ENCODE assay signal across 8 mouse cellular contexts in the genomic region with DNA sequence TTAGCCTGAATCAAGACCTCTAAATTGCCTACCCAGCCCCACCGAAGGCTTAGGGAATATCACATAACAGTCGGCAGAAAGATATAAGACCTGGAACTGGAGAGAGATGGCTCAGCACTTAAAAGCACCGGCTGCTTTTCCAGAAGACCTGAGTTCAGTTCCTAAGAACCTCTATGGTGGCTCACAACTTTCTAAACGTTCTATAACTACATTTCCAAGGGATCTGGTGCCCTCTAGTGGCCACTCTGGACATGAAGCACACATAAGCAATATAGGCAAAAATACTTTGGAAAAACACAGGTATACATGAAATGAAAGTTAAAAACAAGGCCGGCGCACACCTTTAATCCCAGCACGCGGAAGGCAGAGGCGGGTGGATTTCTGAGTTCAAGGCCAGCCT. TPM values are rescaled to one million over a fixed set of nuclear protein-coding genes. Genes with fewer than 3 reads are reported as not detected.
A peak's percentile ranks its signal among the peaks of the same experiment; 100 is the strongest.
DNase-seq lines count a peak whose midpoint lies in the region; ATAC-seq and TF ChIP-seq lines count a peak whose summit lies in the region.

No protein-coding gene starts in this region.

- no peak for TF ChIP-seq CTCF in embryonic fibroblast, embryonic 13.5 days (IDR thresholded peaks at IDR 0.05; ENCODE audit: borderline replicate concordance, insufficient read depth, low read length)

- DNase-seq in CD8-positive naive resting alpha-beta T cell, adult 2 months (ENCODE audit: low read depth in 2 of 2, low spot score in 2 of 2), result peak; percentile 66 to 76
- DNase-seq in brain, adult 2 months (ENCODE audit: low read depth, low spot score), result peak; percentile 85
- DNase-seq in heart, adult 9 months (ENCODE audit: low spot score in 2 of 2), result peak; percentile 8 to 61

- peak overlapping the region; percentile 19; the same call in 1 of the 2 replicates for H3K4me3 ChIP-seq in embryonic fibroblast, embryonic 13.5 days (ENCODE audit: insufficient read depth, low read length)
- peak overlapping the region; percentile 33 for H3K4me3 ChIP-seq in kidney, embryonic 15.5 days (replicated peaks)
- H3K4me3 ChIP-seq in limb, embryonic 15.5 days, result 0 out of 2 replicates have a peak overlapping the region, but pooled peaks have one; percentile 19
- no peak overlapping the region for H3K4me3 ChIP-seq in myocyte
- 0 out of 2 replicates have a peak overlapping the region, but pooled peaks have one; percentile 13 for H3K4me3 ChIP-seq in stomach, embryonic 14.5 days (ENCODE audit: low read depth, low read length)

- H3ac ChIP-seq in myocyte (ENCODE audit: control insufficient read depth, insufficient read length), result no peak overlapping the region

- H3K27ac ChIP-seq in embryonic fibroblast, embryonic 13.5 days (ENCODE audit: insufficient read depth, low read length), result no peak overlapping the region
- H3K27ac ChIP-seq in kidney, embryonic 15.5 days, result no peak overlapping the region
- no peak overlapping the region for H3K27ac ChIP-seq in limb, embryonic 15.5 days
- no peak overlapping the region for H3K27ac ChIP-seq in stomach, embryonic 14.5 days (ENCODE audit: low read length)

- ATAC-seq in kidney, embryonic 15.5 days (replicated peaks; ENCODE audit: low FRiP score), result peak; percentile 72
- no peak for ATAC-seq in limb, embryonic 15.5 days (ENCODE audit: insufficient number of reproducible peaks, low FRiP score, low TSS enrichment, low read depth)
- ATAC-seq in stomach, embryonic 14.5 days (ENCODE audit: insufficient number of reproducible peaks, insufficient read depth, low FRiP score, low read depth), result peak; percentile 23; the same call in 1 of the 2 replicates

- no peaks in the 10 kb centered on the region for H3K36me3 ChIP-seq in kidney, embryonic 15.5 days
- H3K36me3 ChIP-seq in limb, embryonic 15.5 days, result no peaks in the 10 kb centered on the region
- no peaks in the 10 kb centered on the region for H3K36me3 ChIP-seq in myocyte (ENCODE audit: control insufficient read depth, insufficient read depth)
- no peaks in the 10 kb centered on the region for H3K36me3 ChIP-seq in stomach, embryonic 14.5 days (ENCODE audit: control insufficient read depth, insufficient read depth, low read length)

- no peaks in the 10 kb centered on the region for H3K79me2 ChIP-seq in myocyte (ENCODE audit: control insufficient read depth, insufficient read depth)

- WGBS in kidney, embryonic 15.5 days, result 7% methylated on average over 9 of the region's 9 CpGs
- 9% methylated on average over 9 of the region's 9 CpGs for WGBS in limb, embryonic 15.5 days
- 11% methylated on average over 9 of the region's 9 CpGs for WGBS in stomach, embryonic 14.5 days

- no peaks in the 10 kb centered on the region for H3K27me3 ChIP-seq in kidney, embryonic 15.5 days
- no peaks in the 10 kb centered on the region for H3K27me3 ChIP-seq in limb, embryonic 15.5 days
- peaks cover 13% of the 10 kb centered on the region for H3K27me3 ChIP-seq in myocyte (ENCODE audit: control insufficient read depth, insufficient read depth, insufficient read length)
- no peaks in the 10 kb centered on the region for H3K27me3 ChIP-seq in stomach, embryonic 14.5 days (ENCODE audit: control insufficient read depth, insufficient read depth, low read length)

- H3K9me3 ChIP-seq in kidney, embryonic 15.5 days (replicated peaks), result no peaks in the 10 kb centered on the region
- no peaks in the 10 kb centered on the region for H3K9me3 ChIP-seq in limb, embryonic 15.5 days
- H3K9me3 ChIP-seq in stomach, embryonic 14.5 days (ENCODE audit: control insufficient read depth, low read depth, low read length), result no peaks in the 10 kb centered on the region

- H3K4me1 ChIP-seq in embryonic fibroblast, embryonic 13.5 days (ENCODE audit: control insufficient read depth, insufficient read depth, low read length), result peaks cover 3% of the 10 kb centered on the region
- 0 out of 2 replicates have a peak, but pooled peaks cover 3% of the 10 kb centered on the region for H3K4me1 ChIP-seq in kidney, embryonic 15.5 days
- H3K4me1 ChIP-seq in limb, embryonic 15.5 days, result peaks cover 5% of the 10 kb centered on the region
- H3K4me1 ChIP-seq in stomach, embryonic 14.5 days (ENCODE audit: control insufficient read depth, insufficient read depth, low read length), result no peaks in the 10 kb centered on the region

- peak overlapping the region; percentile 51 for H3K4me2 ChIP-seq in kidney, embryonic 15.5 days
- 0 out of 2 replicates have a peak overlapping the region, but pooled peaks have one; percentile 17 for H3K4me2 ChIP-seq in limb, embryonic 15.5 days
- H3K4me2 ChIP-seq in myocyte (ENCODE audit: low read depth), result peak overlapping the region; percentile 23
- peak overlapping the region; percentile 22 for H3K4me2 ChIP-seq in stomach, embryonic 14.5 days (replicated peaks; ENCODE audit: low read depth, low read length)

- no peak for TF ChIP-seq POLR2A in embryonic fibroblast, embryonic 13.5 days (IDR thresholded peaks at IDR 0.05; ENCODE audit: low read depth, low read length)
- TF ChIP-seq POLR2A in myocyte (IDR thresholded peaks at IDR 0.05; ENCODE audit: insufficient read length, low read depth), result no peak

- H3K9ac ChIP-seq in kidney, embryonic 15.5 days, result no peak overlapping the region
- no peak overlapping the region for H3K9ac ChIP-seq in limb, embryonic 15.5 days
- H3K9ac ChIP-seq in stomach, embryonic 14.5 days (replicated peaks; ENCODE audit: low read depth, low read length), result no peak overlapping the region

TF ChIP-seq in myocyte, 11 proteins besides CTCF, POLR2A, EP300 and RAD21:
- TF ChIP-seq POLR2AphosphoS2 (IDR thresholded peaks at IDR 0.05; ENCODE audit: insufficient read length, low read depth), result no peak
- no peak for TF ChIP-seq TCF3 (IDR thresholded peaks at IDR 0.05; ENCODE audit: insufficient read length, low read depth)
- no peak for TF ChIP-seq E2F4 (IDR thresholded peaks at IDR 0.05; ENCODE audit: insufficient read depth)
- TF ChIP-seq MAX (IDR thresholded peaks at IDR 0.05; ENCODE audit: low read depth), result no peak
- no peak for TF ChIP-seq REST (IDR thresholded peaks at IDR 0.05; ENCODE audit: insufficient read depth, insufficient read length)

RNA-seq across cellular contexts. Expression of a gene that starts 5.9 kb away (rescaled TPM):
- 1.8 and 2.2 TPM in 2 replicates for polyA plus RNA-seq in embryonic fibroblast, embryonic 13.5 days (2011; ENCODE audit: insufficient read length, low read depth, missing spikeins)
- polyA plus RNA-seq in kidney, embryonic 15.5 days (2015; fragmentation: Nextera tagmentation; extraction: Ambion mirVana), result 2.1 TPM in 2 replicates
- polyA plus RNA-seq in limb, embryonic 15.5 days (2015; fragmentation: Nextera tagmentation; extraction: Ambion mirVana), result 6.2 and 6.7 TPM in 2 replicates
- not detected for polyA plus RNA-seq in myocyte (2012; fragmentation: generic; extraction: Trizol)
- polyA plus RNA-seq in stomach, embryonic 14.5 days (2014; fragmentation: Nextera tagmentation; extraction: Ambion mirVana), result 0.43 and 0.88 TPM in 2 replicates

RNA-seq across cellular contexts. Expression of a gene that starts 48.1 kb away (rescaled TPM):
- polyA plus RNA-seq in embryonic fibroblast, embryonic 13.5 days (2011; ENCODE audit: insufficient read length, low read depth, missing spikeins), result 31.1 and 36.4 TPM in 2 replicates
- polyA plus RNA-seq in kidney, embryonic 15.5 days (2015; fragmentation: Nextera tagmentation; extraction: Ambion mirVana), result 39.2 and 40.4 TPM in 2 replicates
- polyA plus RNA-seq in limb, embryonic 15.5 days (2015; fragmentation: Nextera tagmentation; extraction: Ambion mirVana), result 32.3 and 37.6 TPM in 2 replicates
- 7.2 TPM for polyA plus RNA-seq in myocyte (2012; fragmentation: generic; extraction: Trizol)
- 39.2 TPM in 2 replicates for polyA plus RNA-seq in stomach, embryonic 14.5 days (2014; fragmentation: Nextera tagmentation; extraction: Ambion mirVana)

Comparison
In these comparisons a context has a peak if more than half of its experiments do, and no peak if none do; other contexts are left out.
1. DNase-seq: peak in every context shown above with its lines; median percentile 85 in brain, adult 2 months; 71 in CD8-positive naive resting alpha-beta T cell, adult 2 months; 34 in heart, adult 9 months.